Mouse (Mus musculus): ENCODE results near the gene Inpp4b. TPM values are rescaled to one million over a fixed set of nuclear protein-coding genes. Genes with fewer than 3 reads are reported as not detected.

Gene Inpp4b
- polyA plus RNA-seq, 1 experiment from 2014 or later: 6.0 TPM

DNA sequence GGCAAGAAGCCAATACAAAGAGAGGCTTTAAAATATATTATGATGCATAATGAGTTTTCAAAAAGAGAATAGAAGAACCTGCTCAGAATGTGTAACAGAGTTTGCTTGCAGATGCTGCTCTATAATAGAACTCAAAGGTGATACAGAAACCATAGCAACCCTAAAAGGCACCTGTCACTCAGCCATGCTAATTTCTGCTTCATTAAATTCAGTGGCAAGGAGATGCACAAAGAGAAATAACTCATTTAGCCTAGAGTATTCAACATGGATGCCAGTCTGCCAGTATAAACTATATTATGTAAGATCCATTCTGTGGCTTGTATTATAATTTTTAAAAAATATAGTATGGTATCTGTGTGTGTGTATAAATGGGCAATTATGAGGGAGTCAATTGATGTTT, 807.9 kb downstream of the Inpp4b start:
- ATAC-seq: no peak
- H3K4me1 ChIP-seq (replicated peaks): no peaks in the 10 kb centered on the region
- no peak overlapping the region for H3K27ac ChIP-seq
- H3K4me3 ChIP-seq (replicated peaks): no peak overlapping the region
- no peaks in the 10 kb centered on the region for H3K36me3 ChIP-seq
- H3K4me2 ChIP-seq (replicated peaks): no peak overlapping the region
- no peak overlapping the region for H3K9ac ChIP-seq
- H3K9me3 ChIP-seq: no peaks in the 10 kb centered on the region
- H3K27me3 ChIP-seq (replicated peaks): no peaks in the 10 kb centered on the region

DNA sequence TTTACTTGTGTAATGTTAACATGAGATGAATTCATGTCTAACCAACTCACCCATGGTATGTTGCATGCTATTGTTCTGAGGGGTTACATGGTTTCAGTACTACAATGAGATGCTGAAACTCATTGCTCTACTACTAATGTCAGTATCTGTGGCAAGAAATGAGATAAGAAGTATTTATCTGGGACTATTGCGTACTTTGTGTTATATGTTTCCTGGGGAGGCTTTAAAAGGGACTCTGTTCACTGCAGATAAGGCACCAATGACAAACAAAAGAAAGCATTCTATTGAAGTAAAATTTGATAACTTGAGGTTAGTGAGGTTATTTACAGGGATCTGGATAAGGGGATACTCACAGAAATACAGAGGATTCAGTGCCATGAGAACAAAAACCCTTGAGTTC, 815.6 kb downstream of the Inpp4b start:
- Histone ChIP-seq H3K4me3 (replicated peaks) (no peak overlapping the region), H3K4me1 (replicated peaks) (no peaks in the 10 kb centered on the region), H3K27ac (no peak overlapping the region), H3K9me3 (no peaks in the 10 kb centered on the region), H3K36me3 (no peaks in the 10 kb centered on the region), H3K9ac (no peak overlapping the region), H3K27me3 (replicated peaks) (no peaks in the 10 kb centered on the region), H3K4me2 (replicated peaks) (no peak overlapping the region)
- WGBS: 63% methylated on average over 1 of the region's 1 CpGs
- no peak for ATAC-seq

Data from intestine, embryonic 15.5 days (tissue).